Mouse (Mus musculus) megakaryocyte, embryonic 14.5 days (primary cell): Measurements from ENCODE around the gene Ccdc14. TPM values are rescaled to one million over a fixed set of nuclear protein-coding genes. Genes with fewer than 3 reads are reported as not detected.
"Not testable (repeated sequence)": the region's sequence is repeated elsewhere in the genome, so short reads cannot be mapped to it uniquely, and the experiment has no call there.

ENCODE experiments used
- H3K27me3 ChIP-seq: replicated peaks from 2 replicates; pipeline ENCODE3; 2012; ENCODE audit warnings: inconsistent platforms
- H3K36me3 ChIP-seq: replicated peaks from 2 replicates; pipeline ENCODE3; 2012; ENCODE audit warnings: low read length, inconsistent platforms, mixed read lengths
- H3K4me1 ChIP-seq: 2 replicates; pipeline ENCODE4 v1.6.1; 2012; ENCODE audit warnings: inconsistent platforms
- H3K4me3 ChIP-seq: replicated peaks from 2 replicates; pipeline ENCODE3; 2012; ENCODE audit warnings: moderate library complexity, mild to moderate bottlenecking, inconsistent platforms
- H3K9me3 ChIP-seq: 2 replicates; pipeline ENCODE4 v1.6.1; 2012; ENCODE audit warnings: inconsistent platforms
- FLI1 ChIP-seq: IDR thresholded peaks from 2 replicates; pipeline ENCODE4 v1.6.1; 2012; ENCODE audit warnings: low read length, inconsistent platforms, mixed read lengths
- GATA1 ChIP-seq: IDR thresholded peaks from 3 replicates; pipeline ENCODE4 v1.6.1; 2012; ENCODE audit warnings: mixed read lengths, low read length, inconsistent platforms, borderline replicate concordance
- polyA plus RNA-seq: library from polyadenylated mRNA; stranded (reverse); fragments of >175 nt; gene quantifications from 2 replicates; pipeline ENCODE4 v1.2.3, GENCODE M21; 2012; ENCODE audit warnings: low replicate concordance; ENCODE audit not compliant: insufficient read depth

The Ccdc14 gene
- polyA plus RNA-seq, 1 experiment, result 0.11 TPM

DNA sequence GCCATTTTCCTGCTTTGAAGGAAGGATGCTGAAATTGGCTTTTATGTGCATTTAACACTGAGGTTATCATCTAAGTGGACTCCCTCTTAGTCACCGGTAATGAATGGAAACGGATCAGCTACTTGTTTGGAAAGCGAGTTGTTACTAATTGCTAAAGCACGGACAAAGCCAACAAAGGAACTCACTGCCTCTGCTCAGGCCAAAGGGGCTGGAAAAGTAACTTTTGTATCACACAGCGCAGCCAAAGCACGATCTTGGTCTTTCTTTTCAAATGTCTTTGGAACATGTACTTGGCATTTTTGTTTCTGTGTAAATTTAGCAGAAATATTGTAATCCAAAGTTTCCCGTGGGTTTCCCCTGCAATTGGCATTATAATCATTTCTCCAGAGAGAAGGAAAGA lies 18.4 kb upstream of the Ccdc14 start:
- H3K36me3 ChIP-seq, result no peaks in the 10 kb centered on the region
- no peak overlapping the region for H3K4me3 ChIP-seq
- no peaks in the 10 kb centered on the region for H3K9me3 ChIP-seq
- H3K4me1 ChIP-seq, result peaks cover 40% of the 10 kb centered on the region
- no peak for TF ChIP-seq GATA1
- peaks cover 21% of the 10 kb centered on the region for H3K27me3 ChIP-seq

DNA sequence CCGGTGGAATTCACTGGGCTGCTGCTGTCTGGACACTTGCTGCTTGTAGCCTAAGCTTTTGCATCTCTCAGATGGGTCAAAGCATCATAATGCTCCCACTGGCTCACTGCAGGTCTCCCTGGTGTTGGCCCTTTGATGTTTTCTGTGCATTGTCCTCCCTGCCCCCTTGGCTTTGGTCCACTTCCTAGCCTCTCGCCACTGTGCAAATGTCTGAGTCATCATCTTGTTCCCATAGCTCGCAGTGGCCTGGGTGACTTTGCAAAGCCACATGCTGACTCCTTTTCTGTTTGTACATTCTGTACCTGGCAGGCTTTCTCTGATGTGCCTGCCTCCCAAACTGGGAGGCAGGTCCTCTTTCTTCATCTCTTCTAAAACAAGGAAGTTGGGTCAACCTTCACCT lies 17.6 kb upstream of the Ccdc14 start:
- H3K27me3 ChIP-seq, result peaks cover 20% of the 10 kb centered on the region

DNA sequence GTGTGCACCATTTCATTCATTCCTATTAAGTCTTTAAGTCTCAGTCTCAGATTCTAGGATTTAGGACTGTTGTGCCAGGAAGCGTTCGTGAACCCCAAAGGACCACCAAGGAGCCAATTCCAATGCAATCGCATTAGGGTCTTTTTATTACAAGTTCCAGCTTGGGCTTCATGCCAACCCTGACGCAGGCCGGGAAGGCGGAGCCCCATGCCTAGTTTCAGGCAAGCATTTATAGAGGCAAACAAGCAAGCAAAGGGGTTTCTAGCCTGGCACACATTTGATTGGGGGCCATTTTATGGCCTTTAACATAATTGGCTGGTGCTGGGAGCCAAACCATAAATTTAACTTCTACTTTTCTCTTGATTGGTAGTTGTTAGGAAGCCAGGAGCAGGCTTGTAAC lies 16.1 kb upstream of the Ccdc14 start:
- Histone ChIP-seq H3K4me3 (no peak overlapping the region), H3K36me3 (no peaks in the 10 kb centered on the region)
- TF ChIP-seq GATA1 (no peak), FLI1 (no peak)

More for the DNA sequence above, 17.6 kb upstream of the Ccdc14 start:
- Histone ChIP-seq H3K4me3 (peak overlapping the region; percentile 71), H3K9me3 (no peaks in the 10 kb centered on the region), H3K4me1 (peaks cover 32% of the 10 kb centered on the region), H3K36me3 (no peaks in the 10 kb centered on the region)
- TF ChIP-seq GATA1, result no peak
- TF ChIP-seq FLI1, result no peak

DNA sequence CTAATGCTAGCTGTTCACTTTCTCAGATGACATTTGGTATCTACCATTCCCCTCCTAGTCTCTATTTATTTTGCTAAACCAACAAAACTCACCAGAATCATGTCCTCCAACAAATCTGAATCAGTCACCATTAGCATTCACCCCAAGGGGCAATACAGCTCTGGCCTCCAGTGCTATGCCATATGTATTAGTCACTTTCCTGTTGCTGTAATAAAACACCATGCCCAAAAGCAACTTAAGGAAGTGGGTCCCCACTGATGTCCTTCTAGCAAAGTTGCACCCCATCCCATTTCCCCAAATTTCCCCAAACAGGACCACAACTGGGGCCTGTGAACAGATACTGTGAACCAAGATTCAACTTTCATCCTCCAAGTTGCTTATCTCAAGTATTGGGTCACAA lies 8.6 kb upstream of the Ccdc14 start:
- peaks cover 12% of the 10 kb centered on the region for H3K4me1 ChIP-seq
- no peak overlapping the region for H3K4me3 ChIP-seq
- TF ChIP-seq GATA1, result no peak
- no peak for TF ChIP-seq FLI1
- no peaks in the 10 kb centered on the region for H3K36me3 ChIP-seq
- H3K27me3 ChIP-seq, result peaks cover 11% of the 10 kb centered on the region
- no peaks in the 10 kb centered on the region for H3K9me3 ChIP-seq

More for the DNA sequence above, 16.1 kb upstream of the Ccdc14 start:
- H3K27me3 ChIP-seq, result peaks cover 10% of the 10 kb centered on the region
- no peaks in the 10 kb centered on the region for H3K9me3 ChIP-seq
- H3K4me1 ChIP-seq, result peaks cover 22% of the 10 kb centered on the region

DNA sequence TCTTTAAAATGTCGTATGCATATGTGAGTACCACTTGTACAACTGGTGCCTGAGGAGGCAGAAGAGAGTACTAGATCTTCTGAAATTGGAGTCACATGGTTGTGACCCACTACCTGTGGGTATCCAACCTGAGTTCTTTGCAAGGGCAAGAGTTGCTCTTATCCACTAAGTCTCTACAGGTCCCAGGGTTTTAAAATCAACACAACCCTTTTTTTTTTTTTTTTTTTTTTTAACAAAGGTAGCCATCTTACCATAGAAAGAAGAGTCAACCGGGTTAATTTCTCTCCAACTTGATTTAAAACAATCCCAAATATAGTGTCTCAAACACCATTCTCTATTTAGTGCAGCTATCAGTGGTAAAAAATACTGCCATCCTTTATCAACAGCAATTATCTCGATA lies 537 bp upstream of the Ccdc14 start:
- TF ChIP-seq GATA1 (no peak), FLI1 (no peak)
- Histone ChIP-seq H3K9me3 (no peaks in the 10 kb centered on the region), H3K27me3 (peaks cover 5% of the 10 kb centered on the region), H3K36me3 (peaks cover under 1% of the 10 kb centered on the region), H3K4me3 (peak overlapping the region; percentile 95), H3K4me1 (peaks cover 15% of the 10 kb centered on the region)

DNA sequence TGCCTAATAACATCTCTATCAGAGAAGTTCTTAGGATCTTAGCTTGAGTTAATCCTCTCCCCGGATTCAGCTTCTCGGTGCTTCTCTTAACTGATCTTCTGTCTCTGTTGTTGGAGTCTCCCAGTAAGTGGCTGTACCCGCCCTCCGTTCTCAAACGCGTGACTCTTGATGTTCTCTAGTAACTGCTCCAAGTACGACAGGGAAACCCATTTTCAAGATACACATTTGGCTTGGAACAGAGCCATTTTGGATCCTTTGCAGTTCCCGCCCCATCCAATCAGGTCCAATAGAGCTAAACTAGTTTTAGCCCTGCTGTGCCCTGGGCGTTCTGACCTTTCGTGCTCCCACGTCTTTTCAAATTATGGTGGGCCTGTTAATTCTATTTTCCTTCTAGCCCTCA lies 740 bp downstream of the Ccdc14 start:
- TF ChIP-seq GATA1 (no peak), FLI1 (no peak)
- H3K4me1 ChIP-seq, result peaks cover 20% of the 10 kb centered on the region
- no peaks in the 10 kb centered on the region for H3K27me3 ChIP-seq
- H3K36me3 ChIP-seq, result peaks cover 12% of the 10 kb centered on the region
- H3K4me3 ChIP-seq, result peak overlapping the region; percentile 95
- no peaks in the 10 kb centered on the region for H3K9me3 ChIP-seq

DNA sequence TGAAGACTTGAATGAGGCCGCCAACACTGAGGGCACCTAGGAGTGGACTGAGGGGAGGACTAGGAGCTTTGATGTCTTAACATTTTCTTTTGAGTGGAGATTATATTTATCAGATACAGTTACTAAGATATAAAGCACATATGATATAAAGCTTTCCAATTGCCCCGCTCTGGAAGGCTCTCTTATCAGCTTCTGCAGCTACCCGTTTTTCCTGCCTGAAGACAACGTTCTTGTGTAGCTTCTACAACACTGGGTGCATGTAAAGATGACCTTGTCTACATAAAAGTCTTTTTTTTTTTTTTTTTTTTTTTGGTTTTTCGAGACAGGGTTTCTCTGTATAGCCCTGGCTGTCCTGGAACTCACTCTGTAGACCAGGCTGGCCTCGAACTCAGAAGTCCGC lies 4.1 kb downstream of the Ccdc14 start:
- peaks cover 40% of the 10 kb centered on the region for H3K36me3 ChIP-seq
- no peaks in the 10 kb centered on the region for H3K27me3 ChIP-seq
- TF ChIP-seq GATA1, result no peak
- H3K4me1 ChIP-seq, result peaks cover 29% of the 10 kb centered on the region
- H3K4me3 ChIP-seq, result no peak overlapping the region
- H3K9me3 ChIP-seq, result no peaks in the 10 kb centered on the region

DNA sequence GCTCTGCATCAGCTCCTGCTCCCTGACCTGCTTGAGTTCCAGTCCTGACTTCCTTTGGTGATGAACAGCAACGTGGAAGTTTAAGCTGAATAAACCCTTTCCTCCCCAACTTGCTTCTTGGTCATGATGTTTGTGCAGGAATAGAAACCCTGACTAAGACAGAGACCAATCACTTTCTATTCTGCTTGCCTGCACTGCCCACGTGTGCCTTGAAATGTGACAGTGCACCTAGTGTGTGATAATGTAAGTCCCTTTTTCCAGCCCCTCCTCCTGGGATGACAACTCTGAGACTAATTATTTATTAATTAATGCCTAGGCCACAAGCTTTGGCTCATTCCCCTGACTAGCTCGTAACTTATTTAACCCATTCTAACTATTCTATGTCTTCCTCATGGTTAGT lies 8.3 kb downstream of the Ccdc14 start:
- H3K36me3 ChIP-seq, result peaks cover 55% of the 10 kb centered on the region
- H3K4me3 ChIP-seq, H3K9me3 ChIP-seq, H3K27me3 ChIP-seq: not testable (repeated sequence)
- H3K4me1 ChIP-seq, result peaks cover 21% of the 10 kb centered on the region

DNA sequence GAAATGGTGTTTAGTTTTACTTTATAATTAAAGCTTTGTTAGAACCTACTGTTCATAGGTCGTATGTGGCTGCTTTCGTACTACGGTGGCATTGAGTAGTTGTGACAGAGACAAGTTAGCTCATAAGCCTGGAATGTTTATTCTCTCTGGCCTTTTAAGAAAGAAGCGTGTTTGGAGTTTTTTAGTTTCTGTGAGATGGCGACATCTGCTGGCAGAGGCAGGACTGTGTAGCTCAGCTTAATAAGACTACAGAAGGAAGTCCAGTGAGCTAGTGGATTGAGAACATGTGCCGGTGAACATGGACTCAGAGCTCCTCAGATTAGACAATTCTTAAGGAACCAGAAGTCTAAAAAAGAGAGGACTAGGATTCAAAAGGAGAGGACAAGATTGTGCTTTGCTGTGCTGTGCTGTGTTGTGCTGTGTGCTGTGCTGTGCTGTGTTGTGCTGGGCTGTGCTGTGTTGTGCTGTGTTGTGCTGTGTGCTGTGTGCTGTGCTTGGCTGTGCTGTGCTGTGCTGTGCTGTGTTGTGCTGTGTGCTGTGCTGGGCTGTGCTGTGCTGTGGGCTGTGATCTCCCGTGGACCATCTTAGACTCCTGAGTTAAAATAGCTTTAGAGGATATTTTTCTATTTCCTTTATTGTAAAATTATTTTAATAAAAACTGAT lies 9.9 kb downstream of the Ccdc14 start:
- H3K27me3 ChIP-seq, result no peaks in the 10 kb centered on the region
- H3K4me3 ChIP-seq, result peak overlapping the region; percentile 81
- TF ChIP-seq GATA1 (no peak), FLI1 (no peak)
- peaks cover 60% of the 10 kb centered on the region for H3K36me3 ChIP-seq
- no peaks in the 10 kb centered on the region for H3K9me3 ChIP-seq
- peaks cover 20% of the 10 kb centered on the region for H3K4me1 ChIP-seq

DNA sequence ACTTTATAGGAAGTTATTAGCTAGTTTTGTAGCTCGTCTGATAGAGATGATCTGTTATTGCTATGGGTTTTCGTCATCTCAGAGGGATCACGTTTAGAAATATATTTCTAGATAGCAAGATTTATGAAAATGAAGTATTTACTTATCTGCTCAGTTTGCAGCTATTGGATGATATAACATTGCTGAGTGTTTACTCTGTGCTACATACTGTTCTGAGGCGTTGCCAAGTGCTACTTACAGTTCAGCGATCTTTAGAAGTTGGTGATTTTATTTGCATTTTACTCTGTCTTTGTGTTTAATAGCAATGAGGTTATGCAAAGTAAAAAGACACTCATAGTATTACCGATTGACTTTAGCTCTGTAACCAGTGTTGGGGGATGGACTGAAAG lies 10.4 kb downstream of the Ccdc14 start:
- H3K36me3 ChIP-seq, result peaks cover 60% of the 10 kb centered on the region
- peaks cover 20% of the 10 kb centered on the region for H3K4me1 ChIP-seq
- no peaks in the 10 kb centered on the region for H3K9me3 ChIP-seq
- H3K4me3 ChIP-seq, result no peak overlapping the region
- no peaks in the 10 kb centered on the region for H3K27me3 ChIP-seq
- TF ChIP-seq FLI1, result no peak
- TF ChIP-seq GATA1, result no peak

DNA sequence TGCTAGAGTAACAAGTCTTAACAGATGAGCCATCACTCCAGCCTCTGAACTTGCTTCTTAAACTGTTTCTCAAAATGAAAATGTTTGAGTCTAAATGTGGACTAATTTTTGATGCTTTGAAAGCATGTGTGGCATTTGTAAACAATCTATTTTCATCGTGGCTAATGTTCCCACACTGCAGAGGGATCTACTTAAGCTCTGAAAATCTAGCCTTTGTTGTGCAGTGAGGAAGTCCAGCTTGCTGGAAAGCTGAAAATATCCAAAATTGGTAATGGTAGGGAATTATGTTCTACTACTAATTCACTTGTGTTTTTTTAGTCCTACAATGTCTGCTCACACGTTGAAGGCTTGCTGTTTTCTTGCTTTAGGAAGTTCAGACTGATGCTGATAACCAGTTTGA lies 15.6 kb downstream of the Ccdc14 start:
- Histone ChIP-seq H3K27me3 (no peaks in the 10 kb centered on the region), H3K36me3 (peaks cover 69% of the 10 kb centered on the region), H3K9me3 (no peaks in the 10 kb centered on the region), H3K4me1 (peaks cover 9% of the 10 kb centered on the region; the same call in 1 of the 2 replicates), H3K4me3 (no peak overlapping the region)
- no peak for TF ChIP-seq FLI1
- no peak for TF ChIP-seq GATA1
